Mouse (Mus musculus): ENCODE results near the gene Diexf.

- TF ChIP-seq TCF12 (IDR thresholded peaks at IDR 0.05; ENCODE audit: insufficient read depth, poor library complexity, severe bottlenecking) = no peak
- TF ChIP-seq MAX (IDR thresholded peaks at IDR 0.05; ENCODE audit: low read depth) = no peak
- TF ChIP-seq MYOG (IDR thresholded peaks at IDR 0.05; ENCODE audit: control insufficient read depth in 1 of 3, insufficient read depth in 1 of 3, insufficient read length in 2 of 3, low read depth in 2 of 3) = no peak
- TF ChIP-seq USF1 (IDR thresholded peaks at IDR 0.05; ENCODE audit: low read depth) = no peak
- no peak for TF ChIP-seq POLR2A (IDR thresholded peaks at IDR 0.05; ENCODE audit: insufficient read length, low read depth)
- TF ChIP-seq MYOD1 (IDR thresholded peaks at IDR 0.05; ENCODE audit: control insufficient read depth in 1 of 3, insufficient read length in 2 of 3, low read depth in 2 of 3) = no peak
- TF ChIP-seq E2F4 (IDR thresholded peaks at IDR 0.05; ENCODE audit: insufficient read depth) = no peak
- TF ChIP-seq POLR2AphosphoS2 (IDR thresholded peaks at IDR 0.05; ENCODE audit: insufficient read length, low read depth) = no peak
Observed at GRCm38 (mm10) chr1:193145101-193145500, 15.0 kb upstream of the Diexf start.
